Mouse (Mus musculus): Measurements from ENCODE around the gene Cnot8. TPM values are rescaled to one million over a fixed set of nuclear protein-coding genes. Genes with fewer than 3 reads are reported as not detected.

Cnot8 gene
- polyA plus RNA-seq, 1 experiment from 2014 or later, result 103 TPM

- no peak overlapping the region for H3K27ac ChIP-seq (replicated peaks)
- WGBS, result 91% methylated on average over 1 of the region's 1 CpGs
Observed at GRCm38 (mm10) chr11:58116560-58116959, 12.6 kb downstream of the Cnot8 start.

GRCm38 (mm10) chr11:58117044-58117652, 13.2 kb downstream of the Cnot8 start:
- peaks cover 100% of the 10 kb centered on the region for H3K36me3 ChIP-seq
- WGBS, result 93% methylated on average over 10 of the region's 10 CpGs

More at GRCm38 (mm10) chr11:58116560-58116959, 12.6 kb downstream of the Cnot8 start:
- Histone ChIP-seq H3K4me1 (no peaks in the 10 kb centered on the region), H3K9me3 (replicated peaks) (no peaks in the 10 kb centered on the region), H3K27me3 (ENCODE audit: low read depth, poor library complexity, severe bottlenecking) (no peaks in the 10 kb centered on the region), H3K4me3 (no peak overlapping the region), H3K36me3 (peaks cover 100% of the 10 kb centered on the region)
- no peak for DNase-seq (ENCODE audit: low spot score)

GRCm38 (mm10) chr11:58120655-58121054, 16.7 kb downstream of the Cnot8 start:
- Histone ChIP-seq H3K4me3 (no peak overlapping the region), H3K36me3 (peaks cover 100% of the 10 kb centered on the region), H3K9me3 (replicated peaks) (no peaks in the 10 kb centered on the region), H3K27ac (replicated peaks) (no peak overlapping the region), H3K4me1 (no peaks in the 10 kb centered on the region), H3K27me3 (ENCODE audit: low read depth, poor library complexity, severe bottlenecking) (no peaks in the 10 kb centered on the region)
- WGBS, result 85% methylated on average over 3 of the region's 3 CpGs
- no peak for DNase-seq (ENCODE audit: low spot score)

More at GRCm38 (mm10) chr11:58117044-58117652, 13.2 kb downstream of the Cnot8 start:
- Histone ChIP-seq H3K27ac (replicated peaks) (no peak overlapping the region), H3K9me3 (replicated peaks) (no peaks in the 10 kb centered on the region), H3K4me3 (no peak overlapping the region), H3K4me1 (no peaks in the 10 kb centered on the region), H3K27me3 (ENCODE audit: low read depth, poor library complexity, severe bottlenecking) (no peaks in the 10 kb centered on the region)
- no peak for DNase-seq (ENCODE audit: low spot score)

GRCm38 (mm10) chr11:58121351-58121750, 17.4 kb downstream of the Cnot8 start:
- no peak overlapping the region for H3K27ac ChIP-seq (replicated peaks)
- no peak for DNase-seq (ENCODE audit: low spot score)
- H3K36me3 ChIP-seq, result peaks cover 100% of the 10 kb centered on the region
- no peaks in the 10 kb centered on the region for H3K4me1 ChIP-seq
- no peaks in the 10 kb centered on the region for H3K9me3 ChIP-seq (replicated peaks)
- 91% methylated on average over 9 of the region's 9 CpGs for WGBS
- H3K27me3 ChIP-seq (ENCODE audit: low read depth, poor library complexity, severe bottlenecking), result no peaks in the 10 kb centered on the region
- H3K4me3 ChIP-seq, result no peak overlapping the region

GRCm38 (mm10) chr11:58123711-58124110, 19.8 kb downstream of the Cnot8 start:
- no peak overlapping the region for H3K27ac ChIP-seq (replicated peaks)
- no peaks in the 10 kb centered on the region for H3K4me1 ChIP-seq
- 93% methylated on average over 2 of the region's 2 CpGs for WGBS
- no peak for DNase-seq (ENCODE audit: low spot score)
- no peak overlapping the region for H3K4me3 ChIP-seq
- no peaks in the 10 kb centered on the region for H3K27me3 ChIP-seq (ENCODE audit: low read depth, poor library complexity, severe bottlenecking)
- peaks cover 100% of the 10 kb centered on the region for H3K36me3 ChIP-seq
- H3K9me3 ChIP-seq (replicated peaks), result no peaks in the 10 kb centered on the region

- Histone ChIP-seq H3K27me3 (ENCODE audit: low read depth, poor library complexity, severe bottlenecking) (no peaks in the 10 kb centered on the region), H3K9me3 (replicated peaks) (no peaks in the 10 kb centered on the region), H3K27ac (replicated peaks) (no peak overlapping the region), H3K36me3 (peaks cover 100% of the 10 kb centered on the region), H3K4me3 (no peak overlapping the region), H3K4me1 (no peaks in the 10 kb centered on the region)
- DNase-seq (ENCODE audit: low spot score), result no peak
- WGBS, result 93% methylated on average over 11 of the region's 11 CpGs
Observed at GRCm38 (mm10) chr11:58125021-58125420, 21.1 kb downstream of the Cnot8 start.

GRCm38 (mm10) chr11:58126397-58127160, 22.6 kb downstream of the Cnot8 start:
- Histone ChIP-seq H3K27ac (replicated peaks) (no peak overlapping the region), H3K4me1 (no peaks in the 10 kb centered on the region), H3K9me3 (replicated peaks) (no peaks in the 10 kb centered on the region), H3K36me3 (peaks cover 100% of the 10 kb centered on the region), H3K27me3 (ENCODE audit: low read depth, poor library complexity, severe bottlenecking) (no peaks in the 10 kb centered on the region), H3K4me3 (no peak overlapping the region)
- DNase-seq (ENCODE audit: low spot score), result no peak
- 90% methylated on average over 7 of the region's 7 CpGs for whole genome bisulfite sequencing

- Histone ChIP-seq H3K36me3 (peaks cover 100% of the 10 kb centered on the region), H3K9me3 (replicated peaks) (no peaks in the 10 kb centered on the region), H3K4me1 (no peaks in the 10 kb centered on the region), H3K4me3 (no peak overlapping the region), H3K27me3 (ENCODE audit: low read depth, poor library complexity, severe bottlenecking) (no peaks in the 10 kb centered on the region), H3K27ac (replicated peaks) (no peak overlapping the region)
- WGBS, result 86% methylated on average over 2 of the region's 2 CpGs
- DNase-seq (ENCODE audit: low spot score), result no peak
Observed at GRCm38 (mm10) chr11:58127544-58127943, 23.6 kb downstream of the Cnot8 start.

- Histone ChIP-seq H3K27me3 (ENCODE audit: low read depth, poor library complexity, severe bottlenecking) (no peaks in the 10 kb centered on the region), H3K9me3 (replicated peaks) (no peaks in the 10 kb centered on the region), H3K4me3 (no peak overlapping the region), H3K36me3 (peaks cover 100% of the 10 kb centered on the region), H3K27ac (replicated peaks) (no peak overlapping the region), H3K4me1 (no peaks in the 10 kb centered on the region)
- DNase-seq (ENCODE audit: low spot score), result no peak
- 92% methylated on average over 6 of the region's 6 CpGs for WGBS
Observed at GRCm38 (mm10) chr11:58129302-58129843, 25.4 kb downstream of the Cnot8 start.

GRCm38 (mm10) chr11:58132026-58132425, 28.1 kb downstream of the Cnot8 start:
- no peaks in the 10 kb centered on the region for H3K9me3 ChIP-seq (replicated peaks)
- no peaks in the 10 kb centered on the region for H3K27me3 ChIP-seq (ENCODE audit: low read depth, poor library complexity, severe bottlenecking)
- no peak overlapping the region for H3K27ac ChIP-seq (replicated peaks)
- H3K4me1 ChIP-seq, result no peaks in the 10 kb centered on the region
- no peak for DNase-seq (ENCODE audit: low spot score)
- 95% methylated on average over 3 of the region's 3 CpGs for WGBS
- H3K36me3 ChIP-seq, result peaks cover 100% of the 10 kb centered on the region
- H3K4me3 ChIP-seq, result no peak overlapping the region

GRCm38 (mm10) chr11:58134869-58135268, 30.9 kb downstream of the Cnot8 start:
- Histone ChIP-seq H3K27ac (replicated peaks) (no peak overlapping the region), H3K4me3 (no peak overlapping the region), H3K4me1 (peaks cover 12% of the 10 kb centered on the region), H3K36me3 (peaks cover 100% of the 10 kb centered on the region), H3K27me3 (ENCODE audit: low read depth, poor library complexity, severe bottlenecking) (no peaks in the 10 kb centered on the region), H3K9me3 (replicated peaks) (no peaks in the 10 kb centered on the region)
- DNase-seq (ENCODE audit: low spot score), result no peak

- Histone ChIP-seq H3K36me3 (peaks cover 100% of the 10 kb centered on the region), H3K27ac (replicated peaks) (no peak overlapping the region)
Observed at GRCm38 (mm10) chr11:58135296-58135695, 31.3 kb downstream of the Cnot8 start.

GRCm38 (mm10) chr11:58136677-58137076, 32.7 kb downstream of the Cnot8 start:
- peaks cover 12% of the 10 kb centered on the region for H3K4me1 ChIP-seq
- WGBS, result 98% methylated on average over 6 of the region's 6 CpGs

More at GRCm38 (mm10) chr11:58135296-58135695, 31.3 kb downstream of the Cnot8 start:
- no peaks in the 10 kb centered on the region for H3K27me3 ChIP-seq (ENCODE audit: low read depth, poor library complexity, severe bottlenecking)
- H3K9me3 ChIP-seq (replicated peaks), result no peaks in the 10 kb centered on the region
- DNase-seq (ENCODE audit: low spot score), result no peak
- H3K4me3 ChIP-seq, result no peak overlapping the region
- H3K4me1 ChIP-seq, result peaks cover 12% of the 10 kb centered on the region

More at GRCm38 (mm10) chr11:58136677-58137076, 32.7 kb downstream of the Cnot8 start:
- Histone ChIP-seq H3K27me3 (ENCODE audit: low read depth, poor library complexity, severe bottlenecking) (no peaks in the 10 kb centered on the region), H3K4me3 (no peak overlapping the region), H3K36me3 (peaks cover 100% of the 10 kb centered on the region), H3K9me3 (replicated peaks) (no peaks in the 10 kb centered on the region), H3K27ac (replicated peaks) (no peak overlapping the region)
- no peak for DNase-seq (ENCODE audit: low spot score)

Data from midbrain, embryonic 10.5 days (tissue).